Mouse (Mus musculus): ENCODE measurements around the gene Ccnjl. TPM values are rescaled to one million over a fixed set of nuclear protein-coding genes. Genes with fewer than 3 reads are reported as not detected.

Ccnjl gene
- polyA plus RNA-seq, 1 experiment from 2014 or later: 28.0 TPM

Other genes starting within 250 kb of the Ccnjl start
- gene Pttg1, start 102.5 kb upstream of the Ccnjl start, polyA plus RNA-seq (2014; fragmentation: Nextera tagmentation; extraction: Ambion mirVana): 98.7 and 106 TPM in 2 replicates
- gene Slu7, start 95.0 kb upstream of the Ccnjl start, polyA plus RNA-seq (2014; fragmentation: Nextera tagmentation; extraction: Ambion mirVana): 62.2 and 68.5 TPM in 2 replicates
- gene C1qtnf2, start 54.5 kb upstream of the Ccnjl start, polyA plus RNA-seq (2014; fragmentation: Nextera tagmentation; extraction: Ambion mirVana): 2.2 and 2.9 TPM in 2 replicates
- gene 4933415A04Rik, start 58.3 kb downstream of the Ccnjl start, polyA plus RNA-seq (2014; fragmentation: Nextera tagmentation; extraction: Ambion mirVana): 6.5 and 7.9 TPM in 2 replicates
- gene Fabp6, start 72.8 kb downstream of the Ccnjl start, polyA plus RNA-seq (2014; fragmentation: Nextera tagmentation; extraction: Ambion mirVana): not detected in 2 replicates
- gene Pwwp2a, start 153.2 kb downstream of the Ccnjl start, polyA plus RNA-seq (2014; fragmentation: Nextera tagmentation; extraction: Ambion mirVana): 35.5 and 40.5 TPM in 2 replicates
- 82.9 and 83.4 TPM in 2 replicates for gene Ttc1, start 219.2 kb downstream of the Ccnjl start, polyA plus RNA-seq (2014; fragmentation: Nextera tagmentation; extraction: Ambion mirVana)